Mouse (Mus musculus) macrophage (primary cell): Measurements from ENCODE around the gene Wdsub1. TPM values are rescaled to one million over a fixed set of nuclear protein-coding genes. Genes with fewer than 3 reads are reported as not detected.

ENCODE experiments used
- H3K27ac ChIP-seq: fragments of 350-480 bp; formaldehyde crosslinking; 2 replicates; pipeline ENCODE4 v1.9.0; 2021
- H3K36me3 ChIP-seq: fragments of 350-480 bp; formaldehyde crosslinking; 2 replicates; pipeline ENCODE4 v1.9.0; 2021; ENCODE audit errors: inconsistent target
- H3K4me3 ChIP-seq: fragments of 350-480 bp; formaldehyde crosslinking; 2 replicates; pipeline ENCODE4 v1.9.0; 2021; ENCODE audit errors: inconsistent target
- H3K79me2 ChIP-seq: fragments of 350-480 bp; formaldehyde crosslinking; 2 replicates; pipeline ENCODE4 v1.9.0; 2021; ENCODE audit errors: inconsistent target
- WGBS: methylation state at CpG from one replicate; pipeline ENCODE4 v1.1.7; 2026; ENCODE audit warnings: inconsistent platforms; ENCODE audit not compliant: missing documents; 5-methylcytosine and 5-hydroxymethylcytosine counted together
- polyA plus RNA-seq: library from polyadenylated mRNA; stranded (reverse); fragments of 250-400 nt; gene quantifications from 3 replicates; pipeline ENCODE4 v1.2.4, GENCODE M21; 2018; ENCODE audit warnings: inconsistent platforms

Wdsub1 gene
- polyA plus RNA-seq, 1 experiment from 2014 or later = 15.9 TPM

DNA sequence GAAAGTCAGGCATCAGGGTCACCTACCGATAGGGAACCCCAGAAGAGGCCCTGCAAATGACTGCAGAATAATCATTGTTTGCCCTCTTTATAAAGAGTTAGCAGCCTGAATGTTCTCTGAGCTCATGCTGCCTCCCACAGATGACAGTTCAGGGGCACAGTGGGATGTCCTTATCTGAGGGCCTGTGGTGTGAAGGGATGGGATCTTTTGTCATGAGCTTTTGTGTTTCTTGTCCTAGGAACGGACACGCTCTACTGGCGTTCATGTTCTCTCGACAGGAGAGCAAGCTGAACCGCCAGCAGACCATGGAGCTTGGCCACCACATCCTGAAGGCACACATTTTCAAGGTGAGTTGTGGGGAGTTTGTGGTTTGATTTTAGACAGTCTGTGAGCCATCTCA is 76.4 kb downstream of the Wdsub1 start:
- Histone ChIP-seq H3K79me2 (no peaks in the 10 kb centered on the region), H3K4me3 (no peak overlapping the region), H3K27ac (no peak overlapping the region), H3K36me3 (no peaks in the 10 kb centered on the region)
- 96% methylated on average over 6 of the region's 6 CpGs for WGBS

- WGBS = 95% methylated on average over 2 of the region's 2 CpGs
- H3K4me3 ChIP-seq = no peak overlapping the region
- H3K79me2 ChIP-seq = no peaks in the 10 kb centered on the region
- no peak overlapping the region for H3K27ac ChIP-seq
- H3K36me3 ChIP-seq = no peaks in the 10 kb centered on the region
These were observed 76.8 kb downstream of the Wdsub1 start for GRCm38 (mm10) chr2:59805595-59805994.

GRCm38 (mm10) chr2:59802722-59803387 is 79.5 kb downstream of the Wdsub1 start:
- Histone ChIP-seq H3K27ac (no peak overlapping the region), H3K79me2 (no peaks in the 10 kb centered on the region), H3K36me3 (no peaks in the 10 kb centered on the region), H3K4me3 (no peak overlapping the region)
- WGBS = 58% methylated on average over 8 of the region's 8 CpGs
